Mouse (Mus musculus) CH12.LX (cell line): ENCODE results near the gene Tmem30c.

Experiments used
- CTCF ChIP-seq, 2 experiments: IDR thresholded peaks in 1 of 2; conservative IDR thresholded peaks in 1 of 2; 2 replicates each; pipeline ENCODE4 v1.5.1; 2011 to 2012; ENCODE audit warnings: low read depth in 2 of 2, low read length in 2 of 2, improper control_type of control experiment in 1 of 2, inconsistent platforms in 1 of 2, mild to moderate bottlenecking in 1 of 2, moderate library complexity in 1 of 2
- E2F4 ChIP-seq: IDR thresholded peaks from 2 replicates; pipeline ENCODE4 v1.6.1; 2011; ENCODE audit warnings: low read depth, low read length, improper control_type of control experiment; ENCODE audit not compliant: insufficient replicate concordance
- EP300 ChIP-seq: IDR thresholded peaks from 2 replicates; pipeline ENCODE4 v1.6.1; 2011; ENCODE audit warnings: low read length, improper control_type of control experiment
- ETS1 ChIP-seq: conservative IDR thresholded peaks from 2 replicates; pipeline ENCODE4 v1.6.1; 2012; ENCODE audit warnings: low read depth, mild to moderate bottlenecking, inconsistent platforms, low read length, improper control_type of control experiment, moderate library complexity
- MAX ChIP-seq: IDR thresholded peaks from 2 replicates; pipeline ENCODE4 v1.6.1; 2011; ENCODE audit warnings: low read length, improper control_type of control experiment
- MAZ ChIP-seq: IDR thresholded peaks from 2 replicates; pipeline ENCODE4 v1.6.1; 2012; ENCODE audit warnings: low read depth, mild to moderate bottlenecking, inconsistent platforms, low read length, improper control_type of control experiment, moderate library complexity
- POLR2A ChIP-seq: IDR thresholded peaks from 2 replicates; pipeline ENCODE4 v1.6.1; 2011; ENCODE audit warnings: low read depth, mild to moderate bottlenecking, improper control_type of control experiment, low read length
- RCOR1 ChIP-seq: conservative IDR thresholded peaks from 2 replicates; pipeline ENCODE4 v1.6.1; 2012; ENCODE audit warnings: low read depth, mild to moderate bottlenecking, inconsistent platforms, low read length, improper control_type of control experiment
- SIN3A ChIP-seq: IDR thresholded peaks from 2 replicates; pipeline ENCODE4 v1.6.1; 2012; ENCODE audit warnings: low read length, improper control_type of control experiment, inconsistent platforms
- TCF12 ChIP-seq: IDR thresholded peaks from 2 replicates; pipeline ENCODE4 v1.6.1; 2014; ENCODE audit warnings: low read depth, mild to moderate bottlenecking, inconsistent platforms, low read length, improper control_type of control experiment
- USF1 ChIP-seq: IDR thresholded peaks from 2 replicates; pipeline ENCODE4 v1.6.1; 2014; ENCODE audit warnings: low read depth, mild to moderate bottlenecking, inconsistent platforms, low read length, improper control_type of control experiment
- ZMIZ1 ChIP-seq: IDR thresholded peaks from 2 replicates; pipeline ENCODE4 v1.6.1; 2012; ENCODE audit warnings: low read depth, mild to moderate bottlenecking, inconsistent platforms, low read length, improper control_type of control experiment

GRCm38 (mm10) chr16:57340613-57340898 lies 47.9 kb upstream of the Tmem30c start:
- TF ChIP-seq POLR2A, result no peak
- TF ChIP-seq MAX, result no peak
- no peak for TF ChIP-seq E2F4
- no peak for TF ChIP-seq SIN3A
- no peak for TF ChIP-seq CTCF (conservative IDR thresholded peaks at IDR 0.05 in 1 of 2, IDR thresholded peaks at IDR 0.05 in 1 of 2; ENCODE audit: low read depth in 2 of 2, low read length in 2 of 2)
- no peak for TF ChIP-seq ETS1
- TF ChIP-seq TCF12, result no peak
- TF ChIP-seq EP300, result no peak
- TF ChIP-seq USF1, result no peak
- TF ChIP-seq ZMIZ1, result no peak
- no peak for TF ChIP-seq MAZ
- TF ChIP-seq RCOR1, result no peak
